Comparison of ENCODE assay signal across 8 mouse cellular contexts in the genomic region with DNA sequence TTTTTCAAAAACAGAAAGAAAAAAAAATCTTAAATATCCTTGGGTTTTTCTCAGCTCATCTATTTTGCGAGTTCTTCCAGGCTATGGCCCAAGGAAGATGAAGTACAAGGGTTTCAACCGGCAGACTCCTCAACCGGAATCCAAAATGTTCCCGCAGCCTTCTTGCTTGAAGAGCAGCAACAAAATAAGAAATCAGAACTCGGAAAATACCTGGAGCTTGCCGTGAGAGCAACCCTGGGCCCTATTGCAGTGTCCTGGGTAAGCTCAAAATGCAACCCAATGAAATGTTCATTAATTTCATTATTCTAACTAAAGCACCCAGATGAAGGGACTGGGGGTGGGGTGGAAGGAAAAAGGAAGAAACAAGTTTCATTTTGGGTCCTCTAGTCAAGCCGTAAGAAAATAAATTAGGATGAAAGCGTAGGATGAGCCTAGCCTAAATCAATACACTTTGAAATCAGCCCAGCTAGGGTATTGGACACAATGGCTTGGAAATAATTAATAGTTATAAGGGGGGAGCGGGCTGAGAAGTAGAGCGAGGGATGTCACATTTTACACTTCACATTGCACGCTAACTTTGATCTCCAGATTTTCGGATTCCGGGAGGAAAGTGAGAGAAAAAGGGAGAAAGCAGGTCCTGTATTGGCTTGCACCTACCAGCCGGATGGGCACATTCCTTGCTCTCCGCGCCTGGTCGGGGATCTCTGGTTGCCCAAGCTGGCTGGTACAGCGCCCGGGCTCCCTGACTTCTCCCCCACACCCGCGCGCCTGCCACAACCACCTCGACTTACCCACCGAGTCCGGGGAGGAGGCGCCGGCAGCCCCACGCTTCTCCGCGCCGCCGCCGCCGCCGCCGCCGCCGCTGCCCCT. TPM values are rescaled to one million over a fixed set of nuclear protein-coding genes. Genes with fewer than 3 reads are reported as not detected.
DNase-seq lines count a peak whose midpoint lies in the region; ATAC-seq lines count a peak whose summit lies in the region.

No protein-coding gene starts in this region.

- H3K27me3 ChIP-seq in embryonic facial prominence, embryonic 13.5 days = peaks cover 13% of the 10 kb centered on the region
- no peaks in the 10 kb centered on the region for H3K27me3 ChIP-seq in heart, embryonic 15.5 days

- H3K27ac ChIP-seq in embryonic facial prominence, embryonic 13.5 days = peak overlapping the region; percentile 97
- peak overlapping the region; percentile 100 for H3K27ac ChIP-seq in heart, embryonic 15.5 days

- H3K36me3 ChIP-seq in embryonic facial prominence, embryonic 13.5 days = no peaks in the 10 kb centered on the region
- no peaks in the 10 kb centered on the region for H3K36me3 ChIP-seq in heart, embryonic 15.5 days

- WGBS in embryonic facial prominence, embryonic 13.5 days = 2% methylated on average over 38 of the region's 38 CpGs
- 9% methylated on average over 37 of the region's 38 CpGs for WGBS in heart, embryonic 15.5 days

- peaks cover 7% of the 10 kb centered on the region; the same call in 1 of the 2 replicates for H3K4me1 ChIP-seq in embryonic facial prominence, embryonic 13.5 days
- peaks cover 9% of the 10 kb centered on the region for H3K4me1 ChIP-seq in heart, embryonic 15.5 days (replicated peaks)

- H3K9ac ChIP-seq in embryonic facial prominence, embryonic 13.5 days = peak overlapping the region; percentile 86
- H3K9ac ChIP-seq in heart, embryonic 15.5 days = peak overlapping the region; percentile 96

- no peak for ATAC-seq in embryonic facial prominence, embryonic 13.5 days (ENCODE audit: insufficient number of reproducible peaks, insufficient read depth, low FRiP score, low TSS enrichment, low read depth)
- ATAC-seq in heart, embryonic 15.5 days (replicated peaks; ENCODE audit: insufficient number of reproducible peaks, insufficient read depth, low FRiP score, low read depth) = no peak
- no peak for ATAC-seq in megakaryocyte-erythroid progenitor cell, adult 5-6 weeks (replicated peaks; ENCODE audit: low FRiP score, low TSS enrichment, poor library complexity, severe bottlenecking)

- H3K4me3 ChIP-seq in embryonic facial prominence, embryonic 13.5 days = peak overlapping the region; percentile 77
- H3K4me3 ChIP-seq in heart, embryonic 15.5 days = peak overlapping the region; percentile 87

- no peaks in the 10 kb centered on the region for H3K9me3 ChIP-seq in embryonic facial prominence, embryonic 13.5 days
- no peaks in the 10 kb centered on the region for H3K9me3 ChIP-seq in heart, embryonic 15.5 days (replicated peaks)

- peak; percentile 42 to 45 for DNase-seq in B cell, adult 2 months
- peak; percentile 27 for DNase-seq in T-cell, adult 2 months (ENCODE audit: low spot score)
- DNase-seq in kidney, postnatal 10 days = peak; percentile 65
- peak; percentile 44 for DNase-seq in lung, postnatal 36 days
- DNase-seq in spleen, adult 18-20 months = peak; percentile 9 to 21

- H3K4me2 ChIP-seq in embryonic facial prominence, embryonic 13.5 days = peak overlapping the region; percentile 98
- peak overlapping the region; percentile 87 for H3K4me2 ChIP-seq in heart, embryonic 15.5 days

RNA-seq across cellular contexts. Expression of gene Foxp1, which starts 2.5 kb away (rescaled TPM):
- polyA plus RNA-seq in embryonic facial prominence, embryonic 13.5 days (2015; fragmentation: Nextera tagmentation; extraction: Ambion mirVana) = 66.7 TPM in 2 replicates
- polyA plus RNA-seq in heart, embryonic 15.5 days (2015; fragmentation: Nextera tagmentation; extraction: Ambion mirVana) = 66.8 and 77.5 TPM in 2 replicates
- total RNA-seq in megakaryocyte-erythroid progenitor cell, adult 5-6 weeks (2014; fragmentation: Nextera tagmentation) = 46.2 and 55.0 TPM in 2 replicates
- total RNA-seq in megakaryocyte-erythroid progenitor cell, adult 5-6 weeks (2017) = 35.0 and 40.4 TPM in 2 replicates

Comparison
In these comparisons a context has a peak if more than half of its experiments do, and no peak if none do; other contexts are left out.
1. DNase-seq: peak in every context shown above with its lines; median percentile 65 in kidney, postnatal 10 days; 44 in lung, postnatal 36 days; 44 in B cell, adult 2 months; 27 in T-cell, adult 2 months; 15 in spleen, adult 18-20 months.